Mouse (Mus musculus) liver, postnatal 0 days (tissue): ENCODE measurements around the gene Got1. TPM values are rescaled to one million over a fixed set of nuclear protein-coding genes. Genes with fewer than 3 reads are reported as not detected.

Experiments
- ATAC-seq: fragments of 200-750 bp; cut with Nextera tagmentation; 2 replicates; pipeline ENCODE4 v1.8.0; 2017; ENCODE audit warnings: mild to moderate bottlenecking, moderate library complexity
- DNase-seq: peaks from one replicate; pipeline ENCODE4 v3.0.0-alpha.2; 2016
- H3K27ac ChIP-seq: fragments of 300-500 bp; sonication (generic); 2 replicates; pipeline ENCODE4 v1.5.1; 2014; ENCODE audit warnings: antibody characterized with exemption, moderate library complexity, mild to moderate bottlenecking, low read depth
- H3K27me3 ChIP-seq: fragments of 300-500 bp; sonication (generic); 2 replicates; pipeline ENCODE4 v1.6.1; 2014; ENCODE audit warnings: low read length, control low read depth, mixed read lengths; ENCODE audit not compliant: insufficient read depth
- H3K36me3 ChIP-seq: fragments of 300-500 bp; sonication (generic); replicated peaks from 2 replicates; pipeline ENCODE4 v1.6.1; 2014; ENCODE audit warnings: mild to moderate bottlenecking, control low read depth, low read length, moderate library complexity, mixed read lengths; ENCODE audit not compliant: insufficient read depth
- H3K4me1 ChIP-seq: fragments of 300-500 bp; sonication (generic); 2 replicates; pipeline ENCODE4 v1.6.1; 2014; ENCODE audit warnings: antibody characterized with exemption, mild to moderate bottlenecking, control low read depth; ENCODE audit not compliant: insufficient read depth
- H3K4me2 ChIP-seq: fragments of 300-500 bp; sonication (generic); 2 replicates; pipeline ENCODE4 v1.6.1; 2014; ENCODE audit warnings: low read depth, mild to moderate bottlenecking, low read length, moderate library complexity, mixed read lengths
- H3K4me3 ChIP-seq: fragments of 300-500 bp; sonication (generic); 2 replicates; pipeline ENCODE4 v1.5.1; 2014; ENCODE audit warnings: low read depth, low read length
- H3K9ac ChIP-seq: fragments of 300-500 bp; sonication (generic); replicated peaks from 2 replicates; pipeline ENCODE4 v1.6.1; 2014; ENCODE audit warnings: mild to moderate bottlenecking, moderate library complexity
- H3K9me3 ChIP-seq: fragments of 300-500 bp; sonication (generic); 2 replicates; pipeline ENCODE4 v1.6.1; 2016; ENCODE audit warnings: mild to moderate bottlenecking, control low read depth, low read length, mixed read lengths
- CTCF ChIP-seq: sonication (generic); IDR thresholded peaks from 2 replicates; pipeline ENCODE4 v1.5.1; 2016; ENCODE audit warnings: antibody characterized with exemption, low read depth
- EP300 ChIP-seq: IDR thresholded peaks from 2 replicates; pipeline ENCODE4 v1.6.1; 2016; ENCODE audit warnings: antibody characterized with exemption, low read depth, mild to moderate bottlenecking
- WGBS: fragments of 180-500 bp; shearing (Covaris S2); extraction: QIAGEN DNeasy Blood & Tissue Kit; methylation state at CpG from one replicate; pipeline ENCODE4 v1.1.7; 2014; ENCODE audit not compliant: insufficient replicate concordance; 5-methylcytosine and 5-hydroxymethylcytosine counted together
- polyA plus RNA-seq: library from polyadenylated mRNA; unstranded; fragments of >200 nt; fragmentation: Nextera tagmentation; extraction: Ambion mirVana; gene quantifications from 2 replicates; pipeline ENCODE4 v1.2.1, GENCODE M21; 2015

The Got1 gene
- polyA plus RNA-seq, 1 experiment from 2014 or later: 127 TPM

DNA sequence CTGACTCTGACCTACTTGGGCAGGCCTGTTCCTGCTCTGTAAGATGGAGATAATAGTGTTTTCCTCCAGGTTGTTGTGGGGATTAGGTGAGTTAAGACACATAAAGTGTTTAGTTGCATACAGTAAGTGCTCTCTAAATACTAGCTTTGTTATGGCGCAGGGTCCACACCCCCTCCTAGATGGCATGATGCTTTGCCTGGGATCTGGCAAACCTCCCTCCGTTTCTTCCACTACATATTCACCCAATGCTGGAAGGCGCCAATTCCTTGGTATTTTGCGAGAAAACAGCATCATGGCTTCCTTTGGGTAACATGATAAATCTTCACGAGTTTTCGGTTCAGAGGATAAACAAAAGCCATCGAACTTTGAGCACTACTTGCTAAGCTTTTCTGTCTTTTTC lies 1.2 kb upstream of the Got1 start:
- Histone ChIP-seq H3K4me1 (peaks cover 19% of the 10 kb centered on the region), H3K27me3 (no peaks in the 10 kb centered on the region), H3K36me3 (no peaks in the 10 kb centered on the region), H3K9me3 (no peaks in the 10 kb centered on the region), H3K9ac (peak overlapping the region; percentile 66), H3K4me2 (peak overlapping the region; percentile 77; the same call in 1 of the 2 replicates), H3K4me3 (no peak overlapping the region), H3K27ac (peak overlapping the region; percentile 81)
- ATAC-seq (no peak), DNase-seq (no peak)
- WGBS: 80% methylated on average over 7 of the region's 7 CpGs
- TF ChIP-seq EP300: no peak

GRCm38 (mm10) chr19:43525104-43525482 lies 688 bp upstream of the Got1 start:
- DNase-seq (peak; percentile 73), ATAC-seq (peak; percentile 6; the same call in 1 of the 2 replicates)
- H3K4me2 ChIP-seq: peak overlapping the region; percentile 77
- H3K36me3 ChIP-seq: no peaks in the 10 kb centered on the region
- H3K4me1 ChIP-seq: peaks cover 22% of the 10 kb centered on the region
- no peaks in the 10 kb centered on the region for H3K9me3 ChIP-seq
- peak overlapping the region; percentile 81 for H3K27ac ChIP-seq
- WGBS: 13% methylated on average over 10 of the region's 10 CpGs
- TF ChIP-seq CTCF: no peak
- no peak for TF ChIP-seq EP300
- H3K4me3 ChIP-seq: peak overlapping the region; percentile 70
- H3K9ac ChIP-seq: peak overlapping the region; percentile 66
- no peaks in the 10 kb centered on the region for H3K27me3 ChIP-seq

DNA sequence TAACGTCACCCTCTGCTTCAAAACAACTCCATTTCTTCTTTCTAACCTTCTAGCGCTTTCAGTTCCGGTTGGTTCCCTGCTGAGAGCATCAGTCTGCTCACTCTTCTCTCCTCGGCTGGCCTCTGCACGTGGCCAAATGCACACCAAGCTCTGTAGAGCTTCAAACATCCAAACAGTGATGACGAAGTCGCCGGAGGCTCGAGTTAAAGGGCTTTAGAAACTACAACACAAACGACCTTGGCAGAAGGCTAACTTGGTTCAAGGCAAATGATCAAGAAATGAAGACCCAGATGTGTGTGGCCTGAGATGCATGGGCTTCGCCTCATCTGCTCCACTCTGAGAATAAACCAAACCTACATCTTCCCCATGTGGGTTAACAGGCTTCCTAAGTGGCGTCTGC lies 854 bp downstream of the Got1 start:
- no peaks in the 10 kb centered on the region for H3K9me3 ChIP-seq
- TF ChIP-seq EP300 (no peak), CTCF (no peak)
- WGBS: 5% methylated on average over 12 of the region's 12 CpGs
- H3K27ac ChIP-seq: peak overlapping the region; percentile 90
- peak overlapping the region; percentile 77 for H3K4me2 ChIP-seq
- H3K4me3 ChIP-seq: peak overlapping the region; percentile 70
- peaks cover 24% of the 10 kb centered on the region for H3K4me1 ChIP-seq
- peak overlapping the region; percentile 80 for H3K9ac ChIP-seq
- no peak for ATAC-seq
- DNase-seq: no peak
- H3K27me3 ChIP-seq: no peaks in the 10 kb centered on the region
- peaks cover 3% of the 10 kb centered on the region; the same call in 1 of the 2 replicates for H3K36me3 ChIP-seq

GRCm38 (mm10) chr19:43521996-43522395 lies 2.4 kb downstream of the Got1 start:
- H3K4me3 ChIP-seq: peak overlapping the region; percentile 42
- ATAC-seq (no peak), DNase-seq (no peak)
- H3K9me3 ChIP-seq: no peaks in the 10 kb centered on the region
- H3K4me1 ChIP-seq: peaks cover 23% of the 10 kb centered on the region
- H3K27ac ChIP-seq: peak overlapping the region; percentile 66
- H3K27me3 ChIP-seq: no peaks in the 10 kb centered on the region
- H3K4me2 ChIP-seq: peak overlapping the region; percentile 67
- peaks cover 6% of the 10 kb centered on the region; the same call in 1 of the 2 replicates for H3K36me3 ChIP-seq
- TF ChIP-seq EP300 (no peak), CTCF (no peak)
- H3K9ac ChIP-seq: peak overlapping the region; percentile 80
- 76% methylated on average over 9 of the region's 9 CpGs for WGBS

- Histone ChIP-seq H3K27me3 (no peaks in the 10 kb centered on the region), H3K36me3 (peaks cover 6% of the 10 kb centered on the region; the same call in 1 of the 2 replicates), H3K4me3 (peak overlapping the region; percentile 42), H3K9ac (peak overlapping the region; percentile 80), H3K27ac (peak overlapping the region; percentile 66; the same call in 1 of the 2 replicates), H3K9me3 (no peaks in the 10 kb centered on the region), H3K4me1 (peaks cover 22% of the 10 kb centered on the region), H3K4me2 (peak overlapping the region; percentile 67)
- ATAC-seq (no peak), DNase-seq (no peak)
- no peak for TF ChIP-seq EP300
- TF ChIP-seq CTCF: no peak
- WGBS: 54% methylated on average over 8 of the region's 8 CpGs
Observed at GRCm38 (mm10) chr19:43521362-43521761, 3.0 kb downstream of the Got1 start.

GRCm38 (mm10) chr19:43520402-43520801 lies 4.0 kb downstream of the Got1 start:
- peak overlapping the region; percentile 66 for H3K27ac ChIP-seq
- H3K27me3 ChIP-seq: no peaks in the 10 kb centered on the region
- peak overlapping the region; percentile 67 for H3K4me2 ChIP-seq
- WGBS: 29% methylated on average over 8 of the region's 10 CpGs
- no peaks in the 10 kb centered on the region for H3K9me3 ChIP-seq
- ATAC-seq: no peak
- H3K4me3 ChIP-seq: peak overlapping the region; percentile 42
- DNase-seq: peak; percentile 61
- peaks cover 9% of the 10 kb centered on the region; the same call in 1 of the 2 replicates for H3K36me3 ChIP-seq
- H3K9ac ChIP-seq: peak overlapping the region; percentile 80
- 0 out of 2 replicates have a peak, but pooled peaks have one; percentile 24 for TF ChIP-seq EP300
- no peak for TF ChIP-seq CTCF
- H3K4me1 ChIP-seq: peaks cover 30% of the 10 kb centered on the region
